Mouse (Mus musculus) bone marrow macrophage, adult 2 months (primary cell): ENCODE data around the gene Fam111a. TPM values are rescaled to one million over a fixed set of nuclear protein-coding genes. Genes with fewer than 3 reads are reported as not detected.
A peak's percentile ranks its signal among the peaks of the same experiment; 100 is the strongest.

Source experiments
- H3K27ac ChIP-seq: 2 replicates; pipeline ENCODE4 v1.5.1; 2012; ENCODE audit warnings: low read depth, low read length; ENCODE audit not compliant: insufficient read depth
- H3K4me1 ChIP-seq: 2 replicates; pipeline ENCODE4 v1.6.1; 2012; ENCODE audit warnings: low read length; ENCODE audit not compliant: control insufficient read depth, insufficient read depth
- H3K4me3 ChIP-seq: 2 replicates; pipeline ENCODE4 v1.5.1; 2012; ENCODE audit warnings: mild to moderate bottlenecking, low read length, moderate library complexity; ENCODE audit not compliant: insufficient read depth
- CTCF ChIP-seq: IDR thresholded peaks from 2 replicates; pipeline ENCODE4 v1.5.1; 2012; ENCODE audit warnings: low read depth, mild to moderate bottlenecking, low read length, moderate library complexity
- POLR2A ChIP-seq: IDR thresholded peaks from 2 replicates; pipeline ENCODE4 v1.6.1; 2012; ENCODE audit warnings: mild to moderate bottlenecking, low read depth, low read length, borderline replicate concordance
- polyA plus RNA-seq: library from polyadenylated mRNA; stranded (reverse); fragments of >200 nt; gene quantifications from 2 replicates; pipeline ENCODE4 v1.2.4, GENCODE M21; 2012; ENCODE audit not compliant: missing spikeins, insufficient read depth, insufficient read length

Gene Fam111a
- polyA plus RNA-seq, 1 experiment, result 101 TPM

GRCm38 (mm10) chr19:12514621-12515020 is 30.9 kb upstream of the Fam111a start:
- Histone ChIP-seq H3K4me3 (no peak overlapping the region), H3K4me1 (no peaks in the 10 kb centered on the region), H3K27ac (no peak overlapping the region)
- TF ChIP-seq POLR2A (no peak), CTCF (no peak)

GRCm38 (mm10) chr19:12517671-12518540 is 27.6 kb upstream of the Fam111a start:
- Histone ChIP-seq H3K4me1 (0 out of 2 replicates have a peak, but pooled peaks cover 2% of the 10 kb centered on the region), H3K27ac (peak overlapping the region; percentile 56)
- no peak for TF ChIP-seq POLR2A
- no peak for TF ChIP-seq CTCF

GRCm38 (mm10) chr19:12518541-12518890 is 27.0 kb upstream of the Fam111a start:
- Histone ChIP-seq H3K4me3 (0 out of 2 replicates have a peak overlapping the region, but pooled peaks have one; percentile 72), H3K27ac (no peak overlapping the region), H3K4me1 (0 out of 2 replicates have a peak, but pooled peaks cover 2% of the 10 kb centered on the region)
- no peak for TF ChIP-seq POLR2A
- no peak for TF ChIP-seq CTCF

More at GRCm38 (mm10) chr19:12517671-12518540, 27.6 kb upstream of the Fam111a start:
- H3K4me3 ChIP-seq, result peak overlapping the region; percentile 72

- TF ChIP-seq POLR2A (no peak), CTCF (no peak)
- Histone ChIP-seq H3K4me3 (no peak overlapping the region), H3K27ac (no peak overlapping the region), H3K4me1 (peaks cover 7% of the 10 kb centered on the region)
Observed at GRCm38 (mm10) chr19:12523377-12523776, 22.2 kb upstream of the Fam111a start.

- Histone ChIP-seq H3K4me1 (peaks cover 30% of the 10 kb centered on the region), H3K4me3 (no peak overlapping the region), H3K27ac (no peak overlapping the region)
- TF ChIP-seq CTCF (no peak), POLR2A (no peak)
Observed at GRCm38 (mm10) chr19:12537168-12537567, 8.4 kb upstream of the Fam111a start.

- Histone ChIP-seq H3K27ac (peak overlapping the region; percentile 22; the same call in 1 of the 2 replicates), H3K4me3 (no peak overlapping the region), H3K4me1 (peaks cover 35% of the 10 kb centered on the region)
- TF ChIP-seq POLR2A (no peak), CTCF (no peak)
Observed at GRCm38 (mm10) chr19:12539975-12540374, 5.6 kb upstream of the Fam111a start.

GRCm38 (mm10) chr19:12540727-12541126 is 4.8 kb upstream of the Fam111a start:
- no peak overlapping the region for H3K27ac ChIP-seq

GRCm38 (mm10) chr19:12541644-12542043 is 3.9 kb upstream of the Fam111a start:
- Histone ChIP-seq H3K4me1 (peaks cover 34% of the 10 kb centered on the region), H3K4me3 (no peak overlapping the region), H3K27ac (no peak overlapping the region)
- TF ChIP-seq CTCF (no peak), POLR2A (no peak)

More at GRCm38 (mm10) chr19:12540727-12541126, 4.8 kb upstream of the Fam111a start:
- no peak overlapping the region for H3K4me3 ChIP-seq
- TF ChIP-seq POLR2A (no peak), CTCF (no peak)
- H3K4me1 ChIP-seq, result peaks cover 35% of the 10 kb centered on the region

GRCm38 (mm10) chr19:12549166-12549565 is 3.6 kb downstream of the Fam111a start:
- Histone ChIP-seq H3K27ac (no peak overlapping the region), H3K4me1 (no peaks in the 10 kb centered on the region), H3K4me3 (no peak overlapping the region)
- TF ChIP-seq POLR2A, result no peak
- TF ChIP-seq CTCF, result 0 out of 2 replicates have a peak, but pooled peaks have one; percentile 31
